Mouse (Mus musculus) midbrain, embryonic 10.5 days (tissue): ENCODE measurements around the gene Zmynd8. TPM values are rescaled to one million over a fixed set of nuclear protein-coding genes. Genes with fewer than 3 reads are reported as not detected.

Experiments used
- DNase-seq: peaks from one replicate; pipeline ENCODE4 v3.0.0-alpha.2; 2017; ENCODE audit warnings: low spot score
- H3K27ac ChIP-seq: fragments of 300-500 bp; sonication (generic); replicated peaks from 2 replicates; pipeline ENCODE4 v1.5.1; 2016; ENCODE audit warnings: mild to moderate bottlenecking
- H3K27me3 ChIP-seq: fragments of 300-500 bp; sonication (generic); 2 replicates; pipeline ENCODE4 v1.6.1; 2016; ENCODE audit warnings: low read depth, mild to moderate bottlenecking; ENCODE audit not compliant: poor library complexity, severe bottlenecking
- H3K36me3 ChIP-seq: fragments of 300-500 bp; sonication (generic); 2 replicates; pipeline ENCODE4 v1.6.1; 2016; ENCODE audit warnings: mild to moderate bottlenecking, moderate library complexity
- H3K4me1 ChIP-seq: fragments of 300-500 bp; sonication (generic); 2 replicates; pipeline ENCODE4 v1.6.1; 2016
- H3K4me3 ChIP-seq: fragments of 300-500 bp; sonication (generic); 2 replicates; pipeline ENCODE4 v1.5.1; 2016; ENCODE audit warnings: mild to moderate bottlenecking, moderate library complexity
- H3K9me3 ChIP-seq: fragments of 300-500 bp; sonication (generic); replicated peaks from 2 replicates; pipeline ENCODE4 v1.6.1; 2016; ENCODE audit warnings: mild to moderate bottlenecking
- WGBS: fragments of 180-500 bp; shearing (Covaris S2); methylation state at CpG from one replicate; pipeline ENCODE4 v1.1.7; 2016; 5-methylcytosine and 5-hydroxymethylcytosine counted together
- polyA plus RNA-seq: library from polyadenylated mRNA; unstranded; fragments of >200 nt; fragmentation: Nextera tagmentation; extraction: Ambion mirVana; gene quantifications from 2 replicates; pipeline ENCODE4 v1.2.1, GENCODE M21; 2016

The Zmynd8 gene
- polyA plus RNA-seq, 1 experiment from 2014 or later = 61.4 TPM

GRCm38 (mm10) chr2:165791026-165791425, 107.8 kb downstream of the Zmynd8 start:
- no peaks in the 10 kb centered on the region for H3K9me3 ChIP-seq
- no peak overlapping the region for H3K4me3 ChIP-seq
- no peaks in the 10 kb centered on the region for H3K27me3 ChIP-seq
- WGBS = 67% methylated on average over 7 of the region's 7 CpGs
- H3K36me3 ChIP-seq = peaks cover 96% of the 10 kb centered on the region
- DNase-seq = no peak
- H3K27ac ChIP-seq = no peak overlapping the region
- H3K4me1 ChIP-seq = peaks cover 8% of the 10 kb centered on the region

GRCm38 (mm10) chr2:165789667-165790066, 109.1 kb downstream of the Zmynd8 start:
- Histone ChIP-seq H3K27ac (no peak overlapping the region), H3K4me3 (no peak overlapping the region), H3K27me3 (no peaks in the 10 kb centered on the region), H3K4me1 (peaks cover 8% of the 10 kb centered on the region), H3K9me3 (no peaks in the 10 kb centered on the region), H3K36me3 (peaks cover 99% of the 10 kb centered on the region)
- 96% methylated on average over 3 of the region's 3 CpGs for WGBS
- DNase-seq = no peak

- H3K4me1 ChIP-seq = peaks cover 8% of the 10 kb centered on the region
- no peaks in the 10 kb centered on the region for H3K27me3 ChIP-seq
- H3K9me3 ChIP-seq = no peaks in the 10 kb centered on the region
- H3K36me3 ChIP-seq = peaks cover 99% of the 10 kb centered on the region
- no peak overlapping the region for H3K4me3 ChIP-seq
- DNase-seq = no peak
- no peak overlapping the region for H3K27ac ChIP-seq
- WGBS = 97% methylated on average over 9 of the region's 9 CpGs
Measured at GRCm38 (mm10) chr2:165788796-165789195, 110.0 kb downstream of the Zmynd8 start.

GRCm38 (mm10) chr2:165788005-165788404, 110.8 kb downstream of the Zmynd8 start:
- Histone ChIP-seq H3K27me3 (no peaks in the 10 kb centered on the region), H3K4me1 (peaks cover 8% of the 10 kb centered on the region), H3K4me3 (no peak overlapping the region), H3K9me3 (no peaks in the 10 kb centered on the region), H3K36me3 (peaks cover 99% of the 10 kb centered on the region), H3K27ac (no peak overlapping the region)
- WGBS = 85% methylated on average over 11 of the region's 11 CpGs
- no peak for DNase-seq

- Histone ChIP-seq H3K27me3 (no peaks in the 10 kb centered on the region), H3K27ac (no peak overlapping the region), H3K36me3 (peaks cover 96% of the 10 kb centered on the region), H3K4me1 (peaks cover 12% of the 10 kb centered on the region), H3K4me3 (no peak overlapping the region), H3K9me3 (no peaks in the 10 kb centered on the region)
- 90% methylated on average over 1 of the region's 1 CpGs for WGBS
- DNase-seq = no peak
Measured at GRCm38 (mm10) chr2:165786467-165786866, 112.3 kb downstream of the Zmynd8 start.

GRCm38 (mm10) chr2:165785312-165786036, 113.3 kb downstream of the Zmynd8 start:
- WGBS = 87% methylated on average over 20 of the region's 20 CpGs
- Histone ChIP-seq H3K27ac (no peak overlapping the region), H3K27me3 (no peaks in the 10 kb centered on the region), H3K36me3 (peaks cover 89% of the 10 kb centered on the region), H3K4me1 (peaks cover 5% of the 10 kb centered on the region; the same call in 1 of the 2 replicates), H3K4me3 (no peak overlapping the region), H3K9me3 (no peaks in the 10 kb centered on the region)
- DNase-seq = no peak

- Histone ChIP-seq H3K4me1 (peaks cover 19% of the 10 kb centered on the region), H3K27ac (0 out of 2 replicates have a peak overlapping the region, but pooled peaks have one; percentile 23), H3K4me3 (no peak overlapping the region), H3K9me3 (no peaks in the 10 kb centered on the region), H3K27me3 (no peaks in the 10 kb centered on the region), H3K36me3 (peaks cover 58% of the 10 kb centered on the region)
- DNase-seq = peak; percentile 85
- 44% methylated on average over 5 of the region's 5 CpGs for WGBS
Measured at GRCm38 (mm10) chr2:165782324-165782723, 116.5 kb downstream of the Zmynd8 start.

- 28% methylated on average over 6 of the region's 6 CpGs for WGBS
- DNase-seq = peak; percentile 81
- peaks cover 19% of the 10 kb centered on the region for H3K4me1 ChIP-seq
- no peaks in the 10 kb centered on the region for H3K9me3 ChIP-seq
- peaks cover 25% of the 10 kb centered on the region for H3K36me3 ChIP-seq
- peak overlapping the region; percentile 1; the same call in 1 of the 2 replicates for H3K27ac ChIP-seq
- no peaks in the 10 kb centered on the region for H3K27me3 ChIP-seq
- no peak overlapping the region for H3K4me3 ChIP-seq
Measured at GRCm38 (mm10) chr2:165778927-165779326, 119.9 kb downstream of the Zmynd8 start.

GRCm38 (mm10) chr2:165769375-165769948, 129.4 kb downstream of the Zmynd8 start:
- no peak overlapping the region for H3K4me3 ChIP-seq
- DNase-seq = no peak
- 37% methylated on average over 10 of the region's 10 CpGs for WGBS
- H3K36me3 ChIP-seq = no peaks in the 10 kb centered on the region
- peak overlapping the region; percentile 67 for H3K27ac ChIP-seq
- no peaks in the 10 kb centered on the region for H3K9me3 ChIP-seq
- peaks cover 12% of the 10 kb centered on the region for H3K4me1 ChIP-seq
- no peaks in the 10 kb centered on the region for H3K27me3 ChIP-seq

- H3K27ac ChIP-seq = peak overlapping the region; percentile 67
- H3K4me1 ChIP-seq = peaks cover 12% of the 10 kb centered on the region
- DNase-seq = no peak
- no peaks in the 10 kb centered on the region for H3K9me3 ChIP-seq
- H3K4me3 ChIP-seq = no peak overlapping the region
- WGBS = 52% methylated on average over 11 of the region's 11 CpGs
- H3K27me3 ChIP-seq = no peaks in the 10 kb centered on the region
- 0 out of 2 replicates have a peak, but pooled peaks cover 3% of the 10 kb centered on the region for H3K36me3 ChIP-seq
Measured at GRCm38 (mm10) chr2:165768805-165769358, 129.9 kb downstream of the Zmynd8 start.

- Histone ChIP-seq H3K4me3 (no peak overlapping the region), H3K27me3 (no peaks in the 10 kb centered on the region), H3K27ac (peak overlapping the region; percentile 57; the same call in 1 of the 2 replicates), H3K4me1 (peaks cover 27% of the 10 kb centered on the region), H3K9me3 (no peaks in the 10 kb centered on the region), H3K36me3 (0 out of 2 replicates have a peak, but pooled peaks cover 6% of the 10 kb centered on the region)
- DNase-seq = no peak
- 87% methylated on average over 13 of the region's 13 CpGs for WGBS
Measured at GRCm38 (mm10) chr2:165759421-165759985, 139.3 kb downstream of the Zmynd8 start.

- 23% methylated on average over 5 of the region's 5 CpGs for WGBS
- H3K36me3 ChIP-seq = 0 out of 2 replicates have a peak, but pooled peaks cover 3% of the 10 kb centered on the region
- H3K4me1 ChIP-seq = peaks cover 27% of the 10 kb centered on the region
- peak overlapping the region; percentile 68 for H3K27ac ChIP-seq
- no peak overlapping the region for H3K4me3 ChIP-seq
- H3K9me3 ChIP-seq = no peaks in the 10 kb centered on the region
- H3K27me3 ChIP-seq = no peaks in the 10 kb centered on the region
- peak; percentile 61 for DNase-seq
Measured at GRCm38 (mm10) chr2:165758534-165758933, 140.3 kb downstream of the Zmynd8 start.
